Mouse (Mus musculus): ENCODE data around the gene Vmn2r50. TPM values are rescaled to one million over a fixed set of nuclear protein-coding genes. Genes with fewer than 3 reads are reported as not detected.
"Not testable (repeated sequence)": the region's sequence is repeated elsewhere in the genome, so short reads cannot be mapped to it uniquely, and the experiment has no call there.

Vmn2r50 gene
- not detected for total RNA-seq (2021)
- long read RNA-seq, experiment 1: 0 reads
- long read RNA-seq, experiment 2: 0 reads

- not testable (repeated sequence) for DNase-seq
These were observed at the start of gene Vmn2r50 for GRCm38 (mm10) chr7:10053196-10053595. Gene Vmn2r50, minus strand, starts transcription at chr7:10053296.

GRCm38 (mm10) chr7:9992157-9992556, 60.9 kb downstream of the Vmn2r50 start, which contains the start of gene Vmn2r49:
Gene Vmn2r49, minus strand, starts transcription at chr7:9992257.
- DNase-seq: not testable (repeated sequence)

Other genes starting within 250 kb of the Vmn2r50 start
- not detected for gene Vmn2r47, start 212.0 kb downstream of the Vmn2r50 start, total RNA-seq (2021)
- gene Vmn2r48, start 99.7 kb downstream of the Vmn2r50 start, total RNA-seq (2021): not detected
- gene Vmn2r49, start 61.0 kb downstream of the Vmn2r50 start, total RNA-seq (2021): not detected
- gene Vmn2r51, start 52.4 kb upstream of the Vmn2r50 start, total RNA-seq (2021): not detected
- not detected for gene Vmn2r52, start 123.3 kb upstream of the Vmn2r50 start, total RNA-seq (2021)
- not detected for gene Vmn1r66, start 224.7 kb upstream of the Vmn2r50 start, total RNA-seq (2021)

Measured in heart, adult 18-20 months (tissue).